Mouse (Mus musculus): ENCODE data around the gene Dnaic2. TPM values are rescaled to one million over a fixed set of nuclear protein-coding genes. Genes with fewer than 3 reads are reported as not detected.

Dnaic2 gene
- polyA plus RNA-seq (2016; fragmentation: Nextera tagmentation; extraction: Ambion mirVana) = 0.50 and 0.67 TPM in 2 replicates

GRCm38 (mm10) chr11:114726965-114727825 lies at the start of gene Dnaic2:
Gene Dnaic2, plus strand, starts transcription at chr11:114727408.
- Histone ChIP-seq H3K9ac (replicated peaks) (peak within 1 kb of the TSS; percentile 24), H3K27ac (no peak within 1 kb of the TSS), H3K4me3 (replicated peaks) (peak within 1 kb of the TSS; percentile 31), H3K4me2 (peak within 1 kb of the TSS; percentile 64), H3K4me1 (replicated peaks) (peaks cover 30% of the 10 kb centered on the region), H3K9me3 (no peaks in the 10 kb centered on the region), H3K27me3 (peaks cover 13% of the 10 kb centered on the region), H3K36me3 (no peaks in the 10 kb centered on the region)
- peak; percentile 44; the same call in 1 of the 2 replicates for ATAC-seq (ENCODE audit: insufficient number of reproducible peaks, insufficient read depth, low FRiP score, low TSS enrichment, low read depth)
- WGBS = 15% methylated on average over 34 of the region's 34 CpGs

DNA sequence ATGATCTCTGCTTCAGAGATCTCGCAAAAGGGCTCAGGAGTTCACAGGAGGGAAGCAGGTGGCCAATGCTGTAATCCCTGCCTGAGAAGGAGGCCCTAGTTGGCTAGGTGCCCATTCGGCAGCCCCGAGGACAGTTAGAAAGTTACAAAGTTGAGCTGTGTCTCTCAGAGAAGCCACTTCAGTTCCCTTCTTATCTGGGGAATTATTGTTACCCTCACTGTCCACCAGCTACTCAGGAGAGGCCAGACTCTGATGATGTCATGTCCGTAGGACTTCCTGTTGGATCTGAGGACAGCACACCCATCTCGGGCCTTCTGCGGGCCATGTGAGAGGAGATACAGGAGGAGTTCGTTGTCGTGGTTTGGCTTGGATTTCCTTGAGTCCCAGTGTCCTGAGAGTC lies 47.6 kb upstream of the Dnaic2 start:
- Histone ChIP-seq H3K4me2 (no peak overlapping the region), H3K36me3 (no peaks in the 10 kb centered on the region), H3K4me3 (replicated peaks) (no peak overlapping the region), H3K27me3 (peaks cover 6% of the 10 kb centered on the region; the same call in 1 of the 2 replicates), H3K4me1 (replicated peaks) (peaks cover 34% of the 10 kb centered on the region), H3K9ac (replicated peaks) (no peak overlapping the region), H3K27ac (no peak overlapping the region), H3K9me3 (no peaks in the 10 kb centered on the region)
- ATAC-seq (ENCODE audit: insufficient number of reproducible peaks, insufficient read depth, low FRiP score, low TSS enrichment, low read depth) = no peak
- WGBS = 81% methylated on average over 8 of the region's 8 CpGs

DNA sequence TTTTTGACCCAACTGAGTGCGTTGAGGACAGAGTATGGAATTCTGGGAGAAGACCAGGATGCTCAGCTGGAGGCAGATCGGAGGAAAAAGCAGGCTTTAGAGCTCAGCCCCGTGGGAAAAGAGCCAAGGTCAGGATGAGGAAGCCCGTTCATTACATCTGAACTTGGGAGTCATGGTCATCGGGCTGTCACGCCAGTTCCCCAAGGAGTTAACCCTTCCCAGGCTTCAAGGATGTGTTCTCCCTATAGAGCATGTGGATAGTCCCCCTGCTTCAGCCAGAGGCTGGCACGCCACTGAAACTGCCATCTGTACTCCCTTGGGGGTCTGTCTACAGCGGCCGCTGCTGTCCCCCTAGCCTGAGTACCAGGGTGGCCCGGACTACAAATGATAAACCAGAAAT lies 46.9 kb upstream of the Dnaic2 start:
- no peak overlapping the region for H3K4me3 ChIP-seq (replicated peaks)
- peaks cover 38% of the 10 kb centered on the region for H3K4me1 ChIP-seq (replicated peaks)
- no peaks in the 10 kb centered on the region for H3K9me3 ChIP-seq
- H3K4me2 ChIP-seq = no peak overlapping the region
- no peak overlapping the region for H3K27ac ChIP-seq
- ATAC-seq (ENCODE audit: insufficient number of reproducible peaks, insufficient read depth, low FRiP score, low TSS enrichment, low read depth) = no peak
- no peak overlapping the region for H3K9ac ChIP-seq (replicated peaks)
- peaks cover 6% of the 10 kb centered on the region; the same call in 1 of the 2 replicates for H3K27me3 ChIP-seq
- 73% methylated on average over 10 of the region's 10 CpGs for WGBS
- H3K36me3 ChIP-seq = no peaks in the 10 kb centered on the region

GRCm38 (mm10) chr11:114681054-114681453 lies 46.2 kb upstream of the Dnaic2 start:
- WGBS = 67% methylated on average over 5 of the region's 5 CpGs
- ATAC-seq (ENCODE audit: insufficient number of reproducible peaks, insufficient read depth, low FRiP score, low TSS enrichment, low read depth) = no peak
- peaks cover 36% of the 10 kb centered on the region for H3K4me1 ChIP-seq (replicated peaks)
- H3K36me3 ChIP-seq = no peaks in the 10 kb centered on the region
- no peak overlapping the region for H3K4me3 ChIP-seq (replicated peaks)
- no peaks in the 10 kb centered on the region for H3K9me3 ChIP-seq
- H3K27me3 ChIP-seq = peaks cover 6% of the 10 kb centered on the region; the same call in 1 of the 2 replicates
- H3K9ac ChIP-seq (replicated peaks) = no peak overlapping the region
- H3K27ac ChIP-seq = no peak overlapping the region
- no peak overlapping the region for H3K4me2 ChIP-seq

- Histone ChIP-seq H3K4me1 (replicated peaks) (peaks cover 22% of the 10 kb centered on the region), H3K4me3 (replicated peaks) (no peak overlapping the region), H3K9me3 (no peaks in the 10 kb centered on the region), H3K36me3 (no peaks in the 10 kb centered on the region), H3K27ac (no peak overlapping the region), H3K27me3 (no peaks in the 10 kb centered on the region), H3K9ac (replicated peaks) (no peak overlapping the region), H3K4me2 (no peak overlapping the region)
- WGBS = 88% methylated on average over 13 of the region's 13 CpGs
- no peak for ATAC-seq (ENCODE audit: insufficient number of reproducible peaks, insufficient read depth, low FRiP score, low TSS enrichment, low read depth)
Measured at GRCm38 (mm10) chr11:114682321-114682900, 44.8 kb upstream of the Dnaic2 start.

DNA sequence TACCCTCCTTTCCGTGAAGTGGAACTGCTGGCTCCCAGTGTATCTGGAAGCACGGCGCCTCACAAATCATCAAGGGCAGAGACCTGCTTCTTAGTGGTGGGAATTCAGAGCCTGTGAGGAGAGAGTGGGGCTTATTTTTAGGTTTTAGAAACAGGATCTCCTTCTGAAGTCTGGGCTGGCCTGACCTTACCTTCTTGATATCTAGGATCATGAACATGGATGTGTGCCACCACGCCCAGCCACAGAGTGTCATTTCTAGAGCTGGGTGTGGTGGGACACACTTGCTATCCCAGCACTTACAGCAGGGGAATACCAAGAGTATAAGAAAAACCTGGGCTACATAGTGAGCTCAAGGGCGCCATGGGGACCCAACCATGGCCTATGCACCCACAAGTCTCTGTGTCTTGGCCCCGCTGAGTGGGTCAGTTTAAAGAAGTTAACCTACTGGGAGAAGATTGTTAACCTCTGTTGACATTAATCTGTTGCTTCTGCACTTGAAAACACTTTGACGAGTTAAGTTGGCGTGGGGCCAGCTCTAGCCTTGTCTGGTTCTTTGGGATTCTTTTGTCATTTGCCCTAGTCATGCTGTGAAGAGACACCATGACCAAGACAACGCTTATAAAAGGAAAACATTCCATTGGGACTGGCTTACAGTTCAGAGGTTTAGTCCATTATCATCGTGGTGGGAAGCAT lies 44.0 kb upstream of the Dnaic2 start:
- Histone ChIP-seq H3K27ac (no peak overlapping the region), H3K4me2 (no peak overlapping the region), H3K9ac (replicated peaks) (no peak overlapping the region), H3K36me3 (no peaks in the 10 kb centered on the region), H3K9me3 (no peaks in the 10 kb centered on the region), H3K27me3 (no peaks in the 10 kb centered on the region), H3K4me3 (replicated peaks) (no peak overlapping the region), H3K4me1 (replicated peaks) (peaks cover 21% of the 10 kb centered on the region)
- ATAC-seq (ENCODE audit: insufficient number of reproducible peaks, insufficient read depth, low FRiP score, low TSS enrichment, low read depth) = no peak
- WGBS = 92% methylated on average over 10 of the region's 10 CpGs

- no peak overlapping the region for H3K4me2 ChIP-seq
- no peak overlapping the region for H3K27ac ChIP-seq
- H3K9me3 ChIP-seq = no peaks in the 10 kb centered on the region
- ATAC-seq (ENCODE audit: insufficient number of reproducible peaks, insufficient read depth, low FRiP score, low TSS enrichment, low read depth) = no peak
- H3K27me3 ChIP-seq = no peaks in the 10 kb centered on the region
- peaks cover 21% of the 10 kb centered on the region for H3K4me1 ChIP-seq (replicated peaks)
- no peak overlapping the region for H3K4me3 ChIP-seq (replicated peaks)
- no peak overlapping the region for H3K9ac ChIP-seq (replicated peaks)
- no peaks in the 10 kb centered on the region for H3K36me3 ChIP-seq
- WGBS = 69% methylated on average over 20 of the region's 20 CpGs
Measured at GRCm38 (mm10) chr11:114683722-114684621, 43.2 kb upstream of the Dnaic2 start.

DNA sequence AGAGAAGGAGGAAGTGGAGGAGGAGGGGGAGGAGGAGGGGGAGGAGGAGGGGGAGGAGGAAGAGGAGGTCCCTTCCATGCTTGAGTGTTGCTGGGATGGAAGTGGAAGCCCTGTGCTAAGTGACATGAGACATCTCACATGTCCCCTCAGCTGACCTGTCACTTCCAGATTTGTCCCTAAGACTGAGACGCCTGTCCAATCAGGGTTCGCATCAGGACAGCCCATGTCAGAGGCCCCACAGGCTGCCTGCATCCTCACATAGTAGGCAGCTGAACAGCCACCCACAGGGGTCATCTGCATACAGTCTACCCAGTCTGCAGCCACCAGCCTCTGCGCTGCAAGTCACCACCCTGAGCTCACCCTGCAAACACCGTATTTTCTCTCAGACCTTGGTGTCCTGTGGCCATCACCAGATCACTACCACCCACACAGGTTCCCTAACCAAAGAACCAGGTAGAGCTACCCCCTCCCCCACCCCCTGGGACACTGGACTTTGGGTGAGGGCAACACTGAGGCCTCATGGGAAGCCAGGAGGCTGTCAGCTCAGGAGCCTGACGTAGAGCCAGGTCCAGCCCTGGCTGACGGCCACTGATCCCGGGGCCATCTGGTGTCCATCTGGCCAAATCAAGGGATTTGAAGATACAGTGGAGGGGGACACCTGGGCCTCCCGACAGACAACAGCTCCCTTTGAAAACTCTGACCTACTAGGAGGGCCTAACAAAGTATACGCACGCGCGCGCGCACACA lies 42.4 kb upstream of the Dnaic2 start:
- Histone ChIP-seq H3K36me3 (no peaks in the 10 kb centered on the region), H3K4me1 (replicated peaks) (peaks cover 16% of the 10 kb centered on the region), H3K9ac (replicated peaks) (no peak overlapping the region), H3K4me2 (no peak overlapping the region), H3K4me3 (replicated peaks) (no peak overlapping the region), H3K27ac (no peak overlapping the region), H3K9me3 (no peaks in the 10 kb centered on the region), H3K27me3 (no peaks in the 10 kb centered on the region)
- 51% methylated on average over 14 of the region's 14 CpGs for WGBS
- ATAC-seq (ENCODE audit: insufficient number of reproducible peaks, insufficient read depth, low FRiP score, low TSS enrichment, low read depth) = no peak

- no peaks in the 10 kb centered on the region for H3K9me3 ChIP-seq
- no peaks in the 10 kb centered on the region for H3K27me3 ChIP-seq
- H3K27ac ChIP-seq = no peak overlapping the region
- H3K36me3 ChIP-seq = peaks cover 7% of the 10 kb centered on the region
- H3K4me2 ChIP-seq = no peak overlapping the region
- 85% methylated on average over 9 of the region's 9 CpGs for WGBS
- no peak for ATAC-seq (ENCODE audit: insufficient number of reproducible peaks, insufficient read depth, low FRiP score, low TSS enrichment, low read depth)
- H3K4me1 ChIP-seq (replicated peaks) = peaks cover 16% of the 10 kb centered on the region
- H3K9ac ChIP-seq (replicated peaks) = no peak overlapping the region
- H3K4me3 ChIP-seq (replicated peaks) = no peak overlapping the region
Measured at GRCm38 (mm10) chr11:114685526-114686040, 41.6 kb upstream of the Dnaic2 start.
